Mouse (Mus musculus): ENCODE data around the gene Ccdc7a. TPM values are rescaled to one million over a fixed set of nuclear protein-coding genes. Genes with fewer than 3 reads are reported as not detected.
"Not testable (repeated sequence)": the region's sequence is repeated elsewhere in the genome, so short reads cannot be mapped to it uniquely, and the experiment has no call there.

Gene Ccdc7a
- polyA plus RNA-seq (2014; fragmentation: Nextera tagmentation; extraction: Ambion mirVana): not detected in 2 replicates

DNA sequence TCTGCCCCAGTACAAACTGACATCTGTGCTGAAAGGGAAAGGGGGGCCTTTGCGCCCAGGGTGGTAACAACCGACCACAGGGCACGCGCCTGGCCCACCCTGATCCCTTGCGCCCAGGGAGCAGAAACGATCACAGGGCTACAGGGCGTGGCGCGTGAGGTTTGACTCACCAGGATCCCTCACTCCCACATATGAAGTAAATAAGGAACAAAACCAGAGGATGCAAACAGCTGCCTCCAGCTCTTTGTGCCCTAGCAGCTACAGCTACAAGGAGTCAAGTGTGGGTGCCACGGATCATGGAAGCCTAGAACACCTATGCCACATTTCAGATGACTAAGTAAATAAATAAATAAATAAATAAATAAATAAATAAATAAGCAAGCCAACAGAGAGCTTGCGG lies at the start of gene Ccdc7a:
Ccdc7a (minus strand) TSS at position 101 of the 400 bp plus-strand sequence.
- 95% methylated on average over 2 of the region's 11 CpGs for WGBS
- not testable (repeated sequence) for ATAC-seq (ENCODE audit: low FRiP score); H3K4me1 ChIP-seq (ENCODE audit: control insufficient read depth, insufficient read depth, low read length); H3K36me3 ChIP-seq (ENCODE audit: control insufficient read depth, insufficient read depth, low read length); H3K9ac ChIP-seq (ENCODE audit: low read length); H3K4me3 ChIP-seq (ENCODE audit: low read depth, low read length); DNase-seq (ENCODE audit: low spot score, missing footprints); H3K27ac ChIP-seq (ENCODE audit: low read depth, low read length); H3K9me3 ChIP-seq (ENCODE audit: control insufficient read depth, low read length); H3K27me3 ChIP-seq (ENCODE audit: control insufficient read depth, insufficient read depth, low read length); H3K4me2 ChIP-seq

DNA sequence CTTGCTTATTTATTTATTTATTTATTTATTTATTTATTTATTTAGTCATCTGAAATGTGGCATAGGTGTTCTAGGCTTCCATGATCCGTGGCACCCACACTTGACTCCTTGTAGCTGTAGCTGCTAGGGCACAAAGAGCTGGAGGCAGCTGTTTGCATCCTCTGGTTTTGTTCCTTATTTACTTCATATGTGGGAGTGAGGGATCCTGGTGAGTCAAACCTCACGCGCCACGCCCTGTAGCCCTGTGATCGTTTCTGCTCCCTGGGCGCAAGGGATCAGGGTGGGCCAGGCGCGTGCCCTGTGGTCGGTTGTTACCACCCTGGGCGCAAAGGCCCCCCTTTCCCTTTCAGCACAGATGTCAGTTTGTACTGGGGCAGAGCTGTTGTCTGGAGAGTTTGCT lies 1.5 kb upstream of the Ccdc7a start, which contains the start of gene Ccdc7b:
Ccdc7b (plus strand) TSS at position 301 of the 400 bp plus-strand sequence.
- not testable (repeated sequence) for H3K27me3 ChIP-seq (ENCODE audit: control insufficient read depth, insufficient read depth, low read length); H3K9me3 ChIP-seq (ENCODE audit: control insufficient read depth, low read length)

DNA sequence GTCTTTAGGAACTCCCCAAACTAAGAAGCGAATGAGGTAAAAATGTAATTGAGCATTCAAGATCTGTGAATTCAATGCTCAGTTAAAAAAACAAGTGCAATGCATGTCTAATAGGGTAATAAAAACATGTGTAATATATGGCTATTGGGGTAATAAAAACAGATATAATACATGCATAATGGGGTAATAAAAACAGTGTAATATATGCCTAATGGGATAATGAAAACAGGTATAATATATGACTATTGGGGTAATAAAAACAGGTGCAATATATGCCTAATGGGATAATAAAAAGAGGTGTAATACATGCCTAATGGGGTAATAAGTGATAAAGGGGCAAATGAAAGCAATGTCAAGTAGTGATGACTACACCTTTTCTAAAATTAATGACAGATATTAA lies 73.9 kb downstream of the Ccdc7a start:
- Histone ChIP-seq H3K27ac (ENCODE audit: low read depth, low read length) (no peak overlapping the region), H3K4me2 (no peak overlapping the region), H3K9me3 (ENCODE audit: control insufficient read depth, low read length) (no peaks in the 10 kb centered on the region), H3K36me3 (ENCODE audit: control insufficient read depth, insufficient read depth, low read length) (no peaks in the 10 kb centered on the region), H3K27me3 (ENCODE audit: control insufficient read depth, insufficient read depth, low read length) (no peaks in the 10 kb centered on the region), H3K4me1 (ENCODE audit: control insufficient read depth, insufficient read depth, low read length) (no peaks in the 10 kb centered on the region), H3K4me3 (ENCODE audit: low read depth, low read length) (no peak overlapping the region), H3K9ac (ENCODE audit: low read length) (no peak overlapping the region)
- WGBS: 92% methylated on average over 1 of the region's 1 CpGs
- DNase-seq (ENCODE audit: low spot score, missing footprints) (no peak), ATAC-seq (ENCODE audit: low FRiP score) (no peak)

More for the DNA sequence above, 1.5 kb upstream of the Ccdc7a start, which contains the start of gene Ccdc7b:
- DNase-seq (ENCODE audit: low spot score, missing footprints); H3K27ac ChIP-seq (ENCODE audit: low read depth, low read length); H3K4me2 ChIP-seq; H3K36me3 ChIP-seq (ENCODE audit: control insufficient read depth, insufficient read depth, low read length); H3K9ac ChIP-seq (ENCODE audit: low read length); H3K4me1 ChIP-seq (ENCODE audit: control insufficient read depth, insufficient read depth, low read length); H3K4me3 ChIP-seq (ENCODE audit: low read depth, low read length): not testable (repeated sequence)
- 67% methylated on average over 1 of the region's 10 CpGs for WGBS
- ATAC-seq (ENCODE audit: low FRiP score): peak; percentile 44; the same call in 1 of the 2 replicates

DNA sequence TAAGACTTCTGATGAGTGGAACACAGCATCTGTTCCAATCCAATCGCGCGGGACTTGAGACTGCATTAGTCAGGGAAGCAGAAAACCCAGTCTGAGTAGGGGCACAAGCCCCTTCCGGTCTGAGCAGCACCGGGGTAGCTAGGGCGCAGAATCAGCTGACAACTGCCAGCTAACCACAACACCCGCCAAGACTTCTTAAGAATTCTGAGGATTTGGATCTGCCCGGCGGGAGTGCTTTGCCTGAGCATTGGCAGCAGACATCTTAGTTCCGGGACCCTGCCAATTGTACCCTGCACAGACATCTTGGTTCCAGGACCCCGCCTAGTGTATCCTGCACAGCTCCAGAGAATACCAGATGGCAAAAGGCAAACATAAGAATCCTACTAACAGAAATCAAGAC lies 116.4 kb downstream of the Ccdc7a start:
- not testable (repeated sequence) for ATAC-seq (ENCODE audit: low FRiP score); H3K4me1 ChIP-seq (ENCODE audit: control insufficient read depth, insufficient read depth, low read length); H3K27ac ChIP-seq (ENCODE audit: low read depth, low read length); H3K9me3 ChIP-seq (ENCODE audit: control insufficient read depth, low read length); H3K27me3 ChIP-seq (ENCODE audit: control insufficient read depth, insufficient read depth, low read length); H3K9ac ChIP-seq (ENCODE audit: low read length); H3K36me3 ChIP-seq (ENCODE audit: control insufficient read depth, insufficient read depth, low read length); DNase-seq (ENCODE audit: low spot score, missing footprints); H3K4me2 ChIP-seq; H3K4me3 ChIP-seq (ENCODE audit: low read depth, low read length)
- 88% methylated on average over 11 of the region's 11 CpGs for WGBS

DNA sequence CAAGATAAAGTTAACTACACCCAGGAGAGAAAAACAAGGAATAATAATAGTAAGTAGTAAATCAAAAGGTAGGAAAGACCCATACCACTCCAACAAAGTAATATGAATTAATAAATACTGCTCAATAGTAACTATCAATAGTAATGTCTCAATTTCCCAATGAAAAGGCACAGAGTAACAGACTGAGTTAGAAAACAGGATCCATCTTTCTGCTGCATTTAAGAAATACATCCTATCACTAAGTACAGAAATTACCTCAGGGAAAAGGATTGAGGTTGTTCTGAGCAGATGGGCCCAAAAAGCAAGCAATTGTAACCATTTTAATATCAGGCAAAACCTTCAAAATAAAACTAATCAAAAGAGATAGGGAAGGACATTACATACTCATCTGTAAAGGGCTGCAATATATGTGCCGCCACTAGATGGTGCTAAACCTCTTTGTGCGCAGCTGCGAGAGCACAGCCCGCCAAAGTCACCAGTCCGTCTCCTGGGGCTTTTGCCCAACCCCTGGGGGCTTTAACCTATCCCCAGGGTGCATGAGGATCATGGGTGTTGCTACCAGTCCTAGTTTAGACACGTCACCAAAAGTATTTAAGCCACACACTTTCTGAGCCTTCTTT lies 124.2 kb downstream of the Ccdc7a start:
- ATAC-seq (ENCODE audit: low FRiP score) (peak; percentile 86), DNase-seq (ENCODE audit: low spot score, missing footprints) (peak; percentile 84)
- not testable (repeated sequence) for H3K4me3 ChIP-seq (ENCODE audit: low read depth, low read length); H3K36me3 ChIP-seq (ENCODE audit: control insufficient read depth, insufficient read depth, low read length); H3K4me2 ChIP-seq; H3K9ac ChIP-seq (ENCODE audit: low read length); H3K27ac ChIP-seq (ENCODE audit: low read depth, low read length); H3K4me1 ChIP-seq (ENCODE audit: control insufficient read depth, insufficient read depth, low read length); H3K27me3 ChIP-seq (ENCODE audit: control insufficient read depth, insufficient read depth, low read length); H3K9me3 ChIP-seq (ENCODE audit: control insufficient read depth, low read length)
- WGBS: 8% methylated on average over 6 of the region's 6 CpGs

DNA sequence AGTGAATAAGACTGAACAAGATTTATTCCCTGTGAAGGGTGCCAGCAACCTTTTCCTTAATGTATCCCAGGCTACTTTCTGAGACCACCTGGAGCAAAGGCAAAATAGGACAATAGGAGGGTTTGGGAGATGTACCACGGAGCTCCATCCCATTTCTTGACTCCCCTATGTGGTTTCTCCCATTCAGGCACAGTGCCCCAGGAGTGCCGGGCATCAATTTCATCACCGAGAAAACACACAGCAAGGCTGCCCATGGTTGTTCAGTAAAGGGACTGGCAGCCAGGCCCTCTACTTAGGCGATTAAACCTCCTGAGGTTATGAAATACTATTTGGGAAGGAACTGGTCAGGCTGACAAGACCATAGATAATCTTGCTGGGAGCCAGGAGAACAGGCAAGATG lies 131.9 kb downstream of the Ccdc7a start:
- H3K27me3 ChIP-seq (ENCODE audit: control insufficient read depth, insufficient read depth, low read length): no peaks in the 10 kb centered on the region
- no peaks in the 10 kb centered on the region for H3K4me1 ChIP-seq (ENCODE audit: control insufficient read depth, insufficient read depth, low read length)
- DNase-seq (ENCODE audit: low spot score, missing footprints): no peak

DNA sequence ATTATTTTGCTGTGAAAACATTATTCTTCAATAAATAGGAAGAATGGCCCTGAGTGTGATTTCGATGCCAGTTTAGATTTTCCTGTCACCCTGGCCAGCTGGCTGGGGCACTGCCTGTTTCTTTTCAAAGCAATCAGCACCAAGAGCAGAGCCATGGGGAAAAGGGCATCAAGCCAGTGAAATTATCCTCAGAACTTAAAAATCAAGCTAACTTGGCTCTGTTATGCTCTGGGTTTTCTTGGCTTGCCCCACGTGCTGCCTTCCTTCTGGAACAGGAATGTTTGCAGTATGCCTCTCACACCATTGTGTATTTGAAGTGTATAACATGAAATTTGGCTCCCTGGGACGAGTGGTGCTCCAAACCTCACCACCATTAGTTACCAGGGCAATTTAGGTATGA lies 182.6 kb downstream of the Ccdc7a start:
- H3K27ac ChIP-seq (ENCODE audit: low read depth, low read length): no peak overlapping the region
- DNase-seq (ENCODE audit: low spot score, missing footprints): no peak
- no peaks in the 10 kb centered on the region for H3K4me1 ChIP-seq (ENCODE audit: control insufficient read depth, insufficient read depth, low read length)
- no peaks in the 10 kb centered on the region for H3K9me3 ChIP-seq (ENCODE audit: control insufficient read depth, low read length)
- no peak overlapping the region for H3K9ac ChIP-seq (ENCODE audit: low read length)
- WGBS: 71% methylated on average over 3 of the region's 3 CpGs
- no peaks in the 10 kb centered on the region for H3K27me3 ChIP-seq (ENCODE audit: control insufficient read depth, insufficient read depth, low read length)
- no peak for ATAC-seq (ENCODE audit: low FRiP score)
- H3K4me2 ChIP-seq: no peak overlapping the region
- no peak overlapping the region for H3K4me3 ChIP-seq (ENCODE audit: low read depth, low read length)
- H3K36me3 ChIP-seq (ENCODE audit: control insufficient read depth, insufficient read depth, low read length): no peaks in the 10 kb centered on the region

More for the DNA sequence above, 131.9 kb downstream of the Ccdc7a start:
- Histone ChIP-seq H3K27ac (ENCODE audit: low read depth, low read length) (no peak overlapping the region), H3K4me2 (no peak overlapping the region), H3K9me3 (ENCODE audit: control insufficient read depth, low read length) (no peaks in the 10 kb centered on the region), H3K9ac (ENCODE audit: low read length) (no peak overlapping the region), H3K36me3 (ENCODE audit: control insufficient read depth, insufficient read depth, low read length) (no peaks in the 10 kb centered on the region), H3K4me3 (ENCODE audit: low read depth, low read length) (no peak overlapping the region)
- no peak for ATAC-seq (ENCODE audit: low FRiP score)
- 64% methylated on average over 4 of the region's 4 CpGs for WGBS

DNA sequence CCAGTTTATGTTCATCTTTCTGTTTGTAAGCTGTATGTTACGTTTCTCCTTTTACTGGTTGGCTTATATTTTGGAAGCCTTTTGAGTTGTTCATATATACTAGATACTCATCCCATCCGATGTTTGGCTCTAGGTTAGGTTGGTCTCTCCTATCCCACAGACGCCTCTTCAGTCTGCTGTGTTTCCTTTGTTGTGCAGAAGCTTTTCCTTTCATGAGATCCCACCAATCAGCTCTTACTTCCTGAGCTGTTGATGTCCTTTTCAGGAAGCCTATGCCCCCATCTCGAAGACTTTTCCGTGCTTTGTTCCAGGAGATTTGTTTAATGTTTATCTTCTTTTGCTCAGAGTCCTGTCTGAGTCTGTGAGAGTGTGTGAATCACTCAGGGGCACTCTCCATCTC lies 221.6 kb downstream of the Ccdc7a start:
- DNase-seq (ENCODE audit: low spot score, missing footprints): peak; percentile 45
- Histone ChIP-seq H3K9me3 (ENCODE audit: control insufficient read depth, low read length) (no peaks in the 10 kb centered on the region), H3K36me3 (ENCODE audit: control insufficient read depth, insufficient read depth, low read length) (no peaks in the 10 kb centered on the region), H3K4me1 (ENCODE audit: control insufficient read depth, insufficient read depth, low read length) (no peaks in the 10 kb centered on the region), H3K9ac (ENCODE audit: low read length) (no peak overlapping the region), H3K4me2 (no peak overlapping the region), H3K27me3 (ENCODE audit: control insufficient read depth, insufficient read depth, low read length) (no peaks in the 10 kb centered on the region), H3K27ac (ENCODE audit: low read depth, low read length) (no peak overlapping the region), H3K4me3 (ENCODE audit: low read depth, low read length) (no peak overlapping the region)
- no peak for ATAC-seq (ENCODE audit: low FRiP score)
- 53% methylated on average over 5 of the region's 5 CpGs for WGBS

DNA sequence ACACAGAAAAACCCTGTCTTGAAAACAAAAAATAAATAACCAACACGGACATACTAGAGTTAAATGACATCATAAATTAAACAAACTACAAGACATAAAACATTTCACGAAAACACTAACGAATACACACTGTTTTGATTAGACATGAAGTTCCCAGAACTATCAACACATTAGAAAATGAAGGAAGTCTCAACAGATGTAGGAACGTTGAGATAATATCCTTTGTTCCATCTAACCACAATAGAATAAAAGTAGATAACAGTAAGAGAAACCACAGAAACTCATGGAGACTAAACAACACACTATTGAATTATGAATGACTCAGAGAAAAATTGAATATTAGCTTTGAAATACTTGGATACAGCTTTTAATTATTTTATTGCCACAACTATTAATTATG lies 252.8 kb downstream of the Ccdc7a start:
- no peak for ATAC-seq (ENCODE audit: low FRiP score)
- Histone ChIP-seq H3K9me3 (ENCODE audit: control insufficient read depth, low read length) (no peaks in the 10 kb centered on the region), H3K36me3 (ENCODE audit: control insufficient read depth, insufficient read depth, low read length) (no peaks in the 10 kb centered on the region), H3K9ac (ENCODE audit: low read length) (no peak overlapping the region), H3K4me1 (ENCODE audit: control insufficient read depth, insufficient read depth, low read length) (no peaks in the 10 kb centered on the region), H3K27me3 (ENCODE audit: control insufficient read depth, insufficient read depth, low read length) (no peaks in the 10 kb centered on the region), H3K27ac (ENCODE audit: low read depth, low read length) (no peak overlapping the region), H3K4me3 (ENCODE audit: low read depth, low read length) (no peak overlapping the region), H3K4me2 (no peak overlapping the region)
- WGBS: 90% methylated on average over 4 of the region's 4 CpGs
- DNase-seq (ENCODE audit: low spot score, missing footprints): no peak
